Comparison of ENCODE assay signal across 21 mouse cellular contexts in genomic region chr12:101792684-101793083, GRCm38 (mm10). TPM values are rescaled to one million over a fixed set of nuclear protein-coding genes. Genes with fewer than 3 reads are reported as not detected.
"Had no signal": no experiment of that assay in that cellular context is flagged by ENCODE, and none has a peak within 500 bp of the region (broad histone marks: within the 10 kb centered on the region; RNA-seq: fewer than 3 reads in every experiment).

No protein-coding gene starts in this region.

- H3K9ac ChIP-seq: heart, embryonic 12.5 days; hindbrain, embryonic 13.5 days; hindbrain, embryonic 15.5 days; kidney, embryonic 15.5 days; limb, embryonic 12.5 days; liver, embryonic 13.5 days had no signal

- H3K4me2 ChIP-seq: heart, embryonic 12.5 days; hindbrain, embryonic 13.5 days; hindbrain, embryonic 15.5 days; kidney, embryonic 15.5 days; limb, embryonic 12.5 days; liver, embryonic 11.5 days; liver, embryonic 13.5 days had no signal

- DNase-seq: gastrocnemius, postnatal 14 days; gastrocnemius, postnatal 36 days; heart, adult 18-20 months; heart, postnatal 10 days; heart, postnatal 36 days; layer of hippocampus, adult 9-11 months; liver; liver, embryonic 13.5 days had no signal

- H3K36me3 ChIP-seq: heart, embryonic 10.5 days; heart, embryonic 12.5 days; hindbrain, embryonic 13.5 days; hindbrain, embryonic 15.5 days; kidney, embryonic 15.5 days; limb, embryonic 10.5 days; limb, embryonic 12.5 days; liver, embryonic 13.5 days had no signal

- H3K9me3 ChIP-seq: heart, embryonic 10.5 days; heart, embryonic 12.5 days; hindbrain, embryonic 13.5 days; hindbrain, embryonic 15.5 days; kidney, embryonic 15.5 days; limb, embryonic 10.5 days; limb, embryonic 12.5 days; liver, embryonic 13.5 days had no signal

- H3K4me3 ChIP-seq: heart, embryonic 10.5 days; heart, embryonic 12.5 days; hindbrain, embryonic 13.5 days; hindbrain, embryonic 15.5 days; kidney, embryonic 15.5 days; left cerebral cortex, adult 2 months; limb, embryonic 10.5 days; limb, embryonic 12.5 days; liver, embryonic 13.5 days had no signal

- H3K27ac ChIP-seq: heart, embryonic 10.5 days; hindbrain, embryonic 13.5 days; hindbrain, embryonic 15.5 days; hindbrain, postnatal 0 days; kidney, embryonic 15.5 days; kidney, postnatal 0 days; left cerebral cortex, adult 2 months; limb, embryonic 10.5 days; limb, embryonic 12.5 days; liver, embryonic 13.5 days had no signal

- H3K27me3 ChIP-seq: heart, embryonic 12.5 days; hindbrain, embryonic 13.5 days; hindbrain, embryonic 15.5 days; kidney, embryonic 15.5 days; limb, embryonic 12.5 days; liver, embryonic 13.5 days had no signal

- H3K4me1 ChIP-seq: heart, embryonic 10.5 days; heart, embryonic 12.5 days; hindbrain, embryonic 13.5 days; hindbrain, embryonic 15.5 days; kidney, embryonic 15.5 days; limb, embryonic 10.5 days; limb, embryonic 12.5 days; liver, embryonic 13.5 days had no signal

- ATAC-seq: hindbrain, postnatal 0 days; intestine, embryonic 16.5 days had no signal

RNA-seq across cellular contexts. Expression of gene Fbln5, which starts 26.2 kb away (rescaled TPM):
- total RNA-seq: hematopoietic stem cell, adult 5-6 weeks had no signal
